Mouse (Mus musculus): ENCODE results near the gene Armc8.

Gene Armc8

GRCm38 (mm10) chr9:99447323-99447722, 121.4 kb downstream of the Armc8 start:
- peak; percentile 94 for DNase-seq (ENCODE audit: inconsistent ontology term)

GRCm38 (mm10) chr9:99446259-99446658, 122.4 kb downstream of the Armc8 start:
- DNase-seq (ENCODE audit: inconsistent ontology term), result peak; percentile 62

- DNase-seq (ENCODE audit: inconsistent ontology term), result no peak
Measured at GRCm38 (mm10) chr9:99444590-99445178, 124.0 kb downstream of the Armc8 start.

DNA sequence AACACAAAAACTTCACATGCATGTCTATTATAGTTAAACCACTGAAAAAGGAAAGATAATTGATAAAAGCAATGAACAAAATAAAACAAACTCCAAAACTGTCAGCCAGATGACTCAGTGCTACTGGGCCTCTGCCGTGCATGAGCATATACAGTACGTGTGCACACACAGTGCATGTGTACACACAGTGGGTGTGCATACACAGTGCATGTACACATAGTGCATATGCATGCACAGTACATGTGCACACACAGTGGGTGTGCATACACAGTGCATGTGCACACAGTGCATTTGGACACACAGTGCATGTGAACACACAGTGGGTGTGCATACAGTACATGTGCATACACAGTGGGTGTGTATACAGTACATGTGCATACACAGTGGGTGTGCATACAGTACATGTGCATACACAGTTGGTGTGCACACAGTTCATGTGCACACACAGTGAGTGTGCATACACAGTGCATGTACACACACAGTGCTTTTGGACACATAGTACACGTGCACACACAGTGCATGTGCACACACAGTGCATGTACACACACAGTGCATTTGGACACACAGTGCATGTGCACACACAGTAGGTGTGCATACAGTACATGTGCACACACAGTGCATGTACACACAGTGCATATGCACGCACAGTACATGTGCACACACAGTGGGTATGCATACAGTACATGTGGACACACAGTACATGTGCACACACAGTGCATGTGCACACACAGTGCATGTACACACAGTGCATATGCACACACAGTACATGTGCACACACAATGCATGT, 126.9 kb downstream of the Armc8 start:
- DNase-seq (ENCODE audit: inconsistent ontology term), result no peak

GRCm38 (mm10) chr9:99440941-99441340, 127.8 kb downstream of the Armc8 start:
- no peak for DNase-seq (ENCODE audit: inconsistent ontology term)

DNA sequence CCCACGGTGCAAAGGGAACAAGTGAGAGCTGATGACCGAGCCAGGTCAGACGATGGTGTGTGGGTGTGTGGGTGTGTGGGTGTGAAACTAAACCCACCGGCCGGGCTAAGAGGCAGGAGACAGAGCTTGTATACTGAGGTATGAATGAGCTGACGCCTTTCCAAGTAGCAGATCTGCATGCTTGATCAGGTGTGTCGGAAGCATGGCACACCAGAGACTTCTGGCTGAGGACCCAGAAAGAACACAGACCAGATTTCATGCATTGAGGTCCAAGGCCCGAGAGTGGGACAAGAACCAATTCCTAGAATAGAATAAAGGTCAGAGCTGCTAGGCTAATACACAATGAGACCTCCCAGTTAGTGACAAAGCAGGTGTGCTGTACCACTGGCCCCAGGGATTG, 129.6 kb downstream of the Armc8 start:
- DNase-seq (ENCODE audit: inconsistent ontology term), result no peak

DNA sequence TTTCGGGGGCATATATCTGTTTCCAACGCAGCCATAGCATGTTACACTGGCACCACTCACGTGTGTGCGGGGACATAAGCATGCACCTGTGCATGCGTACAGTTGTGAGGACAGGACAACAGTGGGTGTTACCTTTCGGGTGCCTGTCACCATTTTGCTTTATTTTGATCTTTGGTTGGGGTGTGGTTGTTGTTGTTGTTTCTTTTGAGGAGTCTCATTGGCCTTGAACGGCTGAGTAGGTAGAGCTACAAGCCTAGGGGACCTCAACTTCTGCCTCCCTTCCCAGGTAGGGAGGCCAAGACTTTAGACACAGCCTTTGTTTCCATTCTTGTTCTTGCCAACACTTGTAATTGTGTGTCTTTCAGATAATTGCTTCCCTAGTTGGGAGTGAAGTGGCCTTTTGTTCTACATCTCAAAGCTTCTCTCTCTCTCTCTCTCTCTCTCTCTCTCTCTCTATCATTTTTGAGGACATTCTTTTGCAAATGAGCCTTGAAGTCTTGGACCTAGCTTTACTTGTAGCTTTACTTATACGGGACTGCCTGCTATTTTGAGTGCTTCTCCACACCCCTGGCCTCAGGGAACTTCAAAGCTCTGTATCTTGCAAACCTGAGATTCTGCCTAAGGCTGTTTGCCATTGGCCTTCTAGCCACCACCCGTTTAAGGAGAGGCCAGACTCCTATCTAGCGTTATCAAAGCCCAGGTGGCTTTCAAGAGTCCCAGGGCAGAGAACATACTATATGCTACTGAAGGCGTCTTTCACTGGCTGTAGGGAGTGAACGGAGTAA, 130.7 kb downstream of the Armc8 start:
- no peak for DNase-seq (ENCODE audit: inconsistent ontology term)

GRCm38 (mm10) chr9:99437031-99437764, 131.5 kb downstream of the Armc8 start, which contains the start of gene Mras:
Gene Mras (minus strand): TSS chr9:99437381.
- no peak for DNase-seq (ENCODE audit: inconsistent ontology term)

GRCm38 (mm10) chr9:99436182-99437030, 132.3 kb downstream of the Armc8 start:
- peak; percentile 83 for DNase-seq (ENCODE audit: inconsistent ontology term)

GRCm38 (mm10) chr9:99435619-99436181, 133.0 kb downstream of the Armc8 start:
- DNase-seq (ENCODE audit: inconsistent ontology term), result peak; percentile 75

- DNase-seq (ENCODE audit: inconsistent ontology term), result peak; percentile 55
Measured at GRCm38 (mm10) chr9:99434892-99435618, 133.6 kb downstream of the Armc8 start.

- no peak for DNase-seq (ENCODE audit: inconsistent ontology term)
Measured at GRCm38 (mm10) chr9:99432478-99432877, 136.2 kb downstream of the Armc8 start.

- no peak for DNase-seq (ENCODE audit: inconsistent ontology term)
Measured at GRCm38 (mm10) chr9:99431963-99432362, 136.7 kb downstream of the Armc8 start.

DNA sequence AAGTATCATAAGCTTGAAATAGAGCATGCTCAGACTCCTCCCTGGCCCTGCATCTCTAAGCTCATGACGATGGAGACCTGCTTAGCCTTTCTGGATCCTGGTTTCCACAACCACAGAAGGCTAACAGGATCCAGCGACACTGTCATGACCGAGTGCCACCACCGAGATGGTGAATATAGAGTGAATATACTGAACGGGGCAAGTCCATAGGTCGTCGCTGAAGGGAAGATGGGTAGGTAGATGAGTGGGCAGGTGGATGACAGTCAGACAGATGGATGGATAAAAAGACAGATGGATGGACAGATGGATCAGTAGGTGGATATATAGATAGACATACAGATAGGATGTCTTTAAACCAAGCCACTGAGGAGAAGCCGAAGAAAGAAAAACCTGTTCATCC, 137.4 kb downstream of the Armc8 start:
- DNase-seq (ENCODE audit: inconsistent ontology term), result no peak

DNA sequence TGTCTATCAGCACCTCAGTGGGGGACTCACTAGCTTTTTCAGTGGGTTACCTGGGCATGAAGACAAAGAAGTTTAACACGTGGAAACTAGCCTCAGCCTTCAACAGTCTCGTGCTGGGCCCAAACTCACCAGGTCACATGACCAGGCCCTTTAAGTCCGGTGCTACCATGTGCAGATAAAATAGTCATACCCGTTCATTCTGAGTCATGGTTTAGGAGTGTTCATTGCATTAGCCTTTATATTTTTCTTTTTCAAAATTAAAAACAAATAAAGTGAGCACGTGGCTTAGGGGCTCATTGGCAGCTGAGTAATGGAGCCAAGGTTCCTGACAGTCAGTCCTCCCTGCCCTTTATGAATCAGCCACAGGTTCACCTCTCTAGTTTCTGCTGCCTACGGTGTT, 137.9 kb downstream of the Armc8 start:
- DNase-seq (ENCODE audit: inconsistent ontology term), result no peak

DNA sequence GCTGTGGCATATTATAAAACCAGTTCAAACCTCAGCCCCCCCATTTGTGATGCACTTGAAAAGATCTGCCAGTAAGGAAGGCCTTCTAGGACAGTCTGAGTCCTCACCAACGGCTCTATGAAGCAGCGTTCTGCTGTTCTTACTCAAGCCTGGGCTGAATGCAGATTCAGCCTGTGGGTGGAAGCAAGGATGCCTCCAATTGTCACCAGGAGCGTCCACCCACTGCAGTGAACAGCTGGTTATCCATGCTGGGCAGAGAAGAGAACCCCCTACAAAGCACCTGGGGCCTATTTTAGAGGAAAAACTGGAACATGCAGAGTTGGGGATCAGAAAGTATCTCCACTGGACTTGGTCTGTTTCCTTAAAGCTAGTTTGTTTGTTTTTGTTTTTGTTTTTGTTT, 138.9 kb downstream of the Armc8 start:
- DNase-seq (ENCODE audit: inconsistent ontology term), result no peak

DNA sequence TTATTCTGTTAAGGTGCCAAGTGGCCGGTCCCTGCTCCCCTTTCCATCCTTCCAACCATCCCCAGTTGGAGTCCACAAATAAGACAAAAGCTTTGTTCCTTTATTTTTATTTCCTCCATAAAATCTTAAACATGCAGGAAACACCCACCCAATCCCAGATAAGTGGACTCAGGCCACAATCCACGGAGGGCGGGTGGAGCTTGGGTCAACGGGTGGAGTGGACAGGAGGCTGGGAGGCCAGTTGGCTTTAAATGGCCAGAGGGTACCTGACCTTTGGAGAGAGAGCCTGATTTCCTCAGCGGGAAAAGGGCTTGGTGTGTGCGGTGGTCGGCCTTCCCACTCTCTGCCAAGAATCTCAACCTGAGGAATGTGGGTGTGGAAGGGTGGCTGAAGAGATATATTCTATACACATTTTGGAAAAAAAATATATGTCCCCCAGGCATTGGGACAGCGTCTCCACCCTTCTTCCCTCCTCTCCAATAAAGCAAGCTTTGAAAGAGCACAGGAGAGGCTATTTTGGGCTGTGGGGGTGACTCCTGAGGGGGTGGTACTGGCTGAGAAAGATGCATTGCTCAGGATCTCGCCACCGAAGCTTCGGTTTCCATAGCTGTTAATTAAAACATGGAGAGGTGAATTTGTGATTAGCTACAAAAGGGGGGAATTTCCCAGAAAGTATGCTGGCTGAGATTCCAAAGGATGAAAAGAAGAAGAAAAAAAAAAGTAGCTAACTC, 139.9 kb downstream of the Armc8 start:
- peak; percentile 57 for DNase-seq (ENCODE audit: inconsistent ontology term)
